Mouse (Mus musculus) lung, adult 2 months (tissue): ENCODE results near the gene Eif4h. TPM values are rescaled to one million over a fixed set of nuclear protein-coding genes. Genes with fewer than 3 reads are reported as not detected.
A peak's percentile ranks its signal among the peaks of the same experiment; 100 is the strongest.

Experiments
- DNase-seq: peaks from one replicate; pipeline ENCODE4 v3.0.0; 2022
- H3K4me1 ChIP-seq: fragments of 200-500 bp; 2 replicates; pipeline ENCODE4 v1.6.1; 2011; ENCODE audit warnings: low read length; ENCODE audit not compliant: control insufficient read depth, insufficient read depth
- H3K4me3 ChIP-seq: fragments of 200-500 bp; replicated peaks from 2 replicates; pipeline ENCODE3; 2011; ENCODE audit warnings: low read depth, mild to moderate bottlenecking, control low read depth, low read length; ENCODE audit errors: extremely low read depth
- CTCF ChIP-seq: fragments of 200-500 bp; IDR thresholded peaks from 2 replicates; pipeline ENCODE4 v1.5.1; 2011; ENCODE audit warnings: mild to moderate bottlenecking, low read length, control low read depth; ENCODE audit not compliant: insufficient read depth
- POLR2A ChIP-seq: fragments of 200-500 bp; IDR thresholded peaks from 2 replicates; pipeline ENCODE4 v1.6.1; 2011; ENCODE audit warnings: low read depth, mild to moderate bottlenecking, control low read depth, low read length, borderline replicate concordance; ENCODE audit errors: extremely low read depth
- WGBS: fragments of 180-500 bp; shearing (Covaris S2); methylation state at CpG from one replicate; pipeline ENCODE4 v1.1.7; 2018; 5-methylcytosine and 5-hydroxymethylcytosine counted together
- polyA plus RNA-seq: library from polyadenylated mRNA; depleted of rRNA; stranded (reverse); fragments of >200 nt; gene quantifications from 2 replicates; pipeline ENCODE4 v1.2.3, GENCODE M21; 2012; rRNA removed

Gene Eif4h
- 243 and 280 TPM in 2 replicates for polyA plus RNA-seq

DNA sequence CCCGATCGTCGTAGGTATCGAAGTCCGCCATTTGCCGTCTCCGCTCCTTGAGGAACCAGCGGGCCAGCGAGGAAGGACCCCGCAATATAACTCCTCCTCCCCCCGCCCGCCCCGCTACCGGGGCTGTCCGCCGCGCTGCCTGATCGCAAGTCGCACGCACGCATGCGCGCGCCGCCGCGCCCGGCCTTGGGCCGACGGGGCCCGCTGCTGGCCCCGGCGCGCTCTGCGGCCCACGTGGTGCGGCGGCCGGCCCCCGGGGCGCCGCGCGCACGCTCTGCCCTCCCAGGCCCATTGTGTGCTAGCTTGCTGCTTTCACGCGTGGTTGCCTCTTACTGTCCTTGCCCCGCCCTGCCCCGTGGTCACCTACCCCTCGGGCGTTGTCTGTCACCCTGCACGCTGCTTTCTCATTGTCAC lies at the start of gene Eif4h:
Gene Eif4h (minus strand): TSS at position 222 of the 414 bp plus-strand sequence.
- peak; percentile 95 for DNase-seq
- Histone ChIP-seq H3K4me3 (peak within 1 kb of the TSS; percentile 85), H3K4me1 (peaks cover 31% of the 10 kb centered on the region)
- TF ChIP-seq CTCF (no peak), POLR2A (peak; percentile 96)
- WGBS: under 1% methylated on average over 52 of the region's 52 CpGs

DNA sequence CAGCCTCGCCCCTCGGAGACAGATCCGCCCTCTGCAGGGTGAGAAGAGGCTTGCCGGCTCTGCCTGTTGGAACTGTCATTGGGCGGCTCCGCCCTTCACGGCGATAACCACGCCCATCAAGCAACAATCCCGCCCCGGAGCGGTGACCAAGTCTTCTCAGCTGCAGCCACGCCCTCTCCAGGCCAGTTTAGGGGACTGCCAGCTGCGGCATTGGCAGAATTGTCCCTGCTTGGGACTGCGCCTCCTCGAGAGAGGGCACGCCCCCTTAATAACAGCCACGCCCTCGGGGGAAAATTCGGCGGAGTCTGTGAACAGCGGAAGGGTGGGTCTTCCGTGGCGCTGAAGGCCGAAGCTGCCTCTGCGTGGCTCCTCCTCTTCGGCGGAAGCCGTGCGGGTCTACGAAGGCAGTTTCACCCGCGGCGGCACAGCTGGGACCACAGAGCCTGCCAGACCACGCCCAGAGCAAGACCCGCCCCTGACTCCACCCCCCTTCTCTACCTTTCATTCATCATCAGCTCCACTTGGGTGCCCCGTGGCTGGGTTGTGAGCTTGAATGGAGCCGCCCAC lies 49.5 kb upstream of the Eif4h start:
- H3K4me3 ChIP-seq: peak overlapping the region; percentile 22
- peak; percentile 100 for DNase-seq
- H3K4me1 ChIP-seq: no peaks in the 10 kb centered on the region; the same call in 1 of the 2 replicates
- TF ChIP-seq CTCF (no peak), POLR2A (no peak; the same call in 1 of the 2 replicates)
- under 1% methylated on average over 38 of the region's 38 CpGs for WGBS

- WGBS: 1% methylated on average over 52 of the region's 69 CpGs
- Histone ChIP-seq H3K4me1 (no peaks in the 10 kb centered on the region; the same call in 1 of the 2 replicates), H3K4me3 (peak within 1 kb of the TSS; percentile 65)
- TF ChIP-seq POLR2A: peak; percentile 44; the same call in 1 of the 2 replicates
- TF ChIP-seq CTCF: no peak
- DNase-seq: no peak
These were observed 48.9 kb upstream of the Eif4h start, which contains the start of gene Limk1 for GRCm38 (mm10) chr5:134688086-134688717. TSS of gene Limk1 (minus strand) at chr5:134688598.

DNA sequence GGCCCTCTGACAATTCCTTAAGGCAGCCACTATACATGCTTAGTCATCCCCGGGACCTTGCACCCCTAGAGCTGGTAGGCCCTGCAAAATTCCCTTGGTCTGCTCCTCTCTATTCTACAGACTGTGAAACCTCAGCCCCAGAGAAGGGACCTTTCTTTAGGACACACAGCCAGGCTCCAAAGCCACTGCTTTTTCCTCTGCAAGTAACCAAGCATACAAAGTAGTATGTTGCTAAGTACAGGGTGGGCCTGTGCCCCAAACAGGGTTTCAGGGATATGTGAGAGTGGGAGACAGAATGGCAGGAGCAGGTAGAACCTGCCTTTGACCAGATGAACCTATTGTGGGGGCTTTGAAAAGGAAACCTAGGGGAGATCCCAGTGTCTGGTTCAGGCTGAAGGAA lies 47.9 kb upstream of the Eif4h start:
- no peak for DNase-seq
- TF ChIP-seq POLR2A (no peak), CTCF (no peak)
- 95% methylated on average over 1 of the region's 1 CpGs for WGBS
- H3K4me1 ChIP-seq: no peaks in the 10 kb centered on the region; the same call in 1 of the 2 replicates
- no peak overlapping the region for H3K4me3 ChIP-seq

DNA sequence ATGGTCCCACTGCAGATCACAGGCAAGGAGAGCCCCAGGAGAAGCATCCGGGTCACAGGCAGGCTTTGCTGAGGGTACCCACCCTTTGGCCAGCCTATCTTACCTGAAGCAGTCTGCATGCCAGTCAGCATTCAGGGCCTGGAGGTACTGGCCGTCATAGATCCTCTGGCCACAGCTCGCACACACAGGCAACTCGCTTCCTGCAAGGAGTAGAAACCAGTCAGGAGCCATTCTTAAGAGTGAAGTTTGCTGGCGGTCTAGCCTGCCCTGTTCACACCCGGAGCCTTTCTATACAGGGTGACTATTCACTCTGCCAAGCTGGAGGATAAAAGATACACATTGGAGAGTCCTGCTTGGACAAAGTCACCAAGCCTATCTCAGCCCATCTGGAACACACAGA lies 47.3 kb upstream of the Eif4h start:
- H3K4me3 ChIP-seq: no peak overlapping the region
- no peaks in the 10 kb centered on the region; the same call in 1 of the 2 replicates for H3K4me1 ChIP-seq
- WGBS: 86% methylated on average over 6 of the region's 6 CpGs
- no peak for DNase-seq
- TF ChIP-seq CTCF (no peak), POLR2A (no peak)

DNA sequence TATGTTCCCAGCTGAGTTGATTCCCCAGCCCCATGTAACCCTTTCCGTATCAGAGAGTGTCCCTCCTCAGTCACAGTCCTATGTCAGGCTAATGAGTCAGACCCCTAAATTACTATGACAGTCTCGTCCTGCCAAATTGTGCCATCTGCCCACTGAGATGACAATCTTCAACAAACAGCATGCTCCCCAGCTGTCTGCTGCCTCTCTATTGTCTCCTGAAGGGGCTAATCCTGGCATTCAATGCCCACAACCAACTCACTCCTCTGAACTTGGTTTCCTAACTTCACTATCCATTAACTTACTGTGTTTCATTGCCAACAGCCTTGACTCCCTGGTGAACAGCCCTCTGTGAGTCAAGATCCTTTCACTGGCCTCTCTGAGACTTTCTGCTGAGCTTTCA lies 45.1 kb upstream of the Eif4h start:
- Histone ChIP-seq H3K4me1 (peaks cover 10% of the 10 kb centered on the region), H3K4me3 (no peak overlapping the region)
- TF ChIP-seq POLR2A (no peak), CTCF (no peak)
- DNase-seq: no peak
- 90% methylated on average over 2 of the region's 2 CpGs for WGBS

GRCm38 (mm10) chr5:134683813-134684212 lies 44.5 kb upstream of the Eif4h start:
- Histone ChIP-seq H3K4me3 (no peak overlapping the region), H3K4me1 (peaks cover 10% of the 10 kb centered on the region)
- 66% methylated on average over 2 of the region's 2 CpGs for WGBS
- no peak for TF ChIP-seq CTCF
- TF ChIP-seq POLR2A: no peak
- no peak for DNase-seq

DNA sequence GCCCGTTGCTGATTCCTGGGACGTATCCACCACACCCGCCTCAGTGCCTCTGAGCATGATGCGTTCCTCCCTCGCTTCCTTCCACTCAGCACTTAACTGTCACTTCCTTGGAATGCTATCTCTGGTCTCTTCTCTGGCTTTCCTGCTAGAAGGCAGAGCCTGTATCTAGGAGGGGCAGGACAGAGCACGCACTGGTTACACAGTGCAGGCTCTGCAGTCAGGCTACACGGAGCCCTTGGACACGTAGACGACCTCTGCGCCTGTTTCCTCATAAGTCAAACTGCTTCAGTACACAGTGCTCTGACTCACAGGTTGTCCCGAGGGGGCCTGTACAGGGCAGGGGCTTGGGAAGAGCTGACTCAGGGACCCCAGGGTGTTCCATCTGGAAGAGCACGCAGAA lies 40.9 kb upstream of the Eif4h start:
- DNase-seq: no peak
- no peak for TF ChIP-seq CTCF
- peak; percentile 47; the same call in 1 of the 2 replicates for TF ChIP-seq POLR2A
- no peak overlapping the region for H3K4me3 ChIP-seq
- peaks cover 21% of the 10 kb centered on the region for H3K4me1 ChIP-seq
- WGBS: 39% methylated on average over 12 of the region's 12 CpGs

- 66% methylated on average over 8 of the region's 8 CpGs for WGBS
- TF ChIP-seq POLR2A (0 out of 2 replicates have a peak, but pooled peaks have one; percentile 9), CTCF (no peak)
- Histone ChIP-seq H3K4me3 (no peak overlapping the region), H3K4me1 (peaks cover 24% of the 10 kb centered on the region)
- no peak for DNase-seq
These were observed 39.7 kb upstream of the Eif4h start for GRCm38 (mm10) chr5:134678827-134679546.

- TF ChIP-seq CTCF (no peak), POLR2A (peak; percentile 70)
- H3K4me1 ChIP-seq: peaks cover 24% of the 10 kb centered on the region
- peak overlapping the region; percentile 67 for H3K4me3 ChIP-seq
- DNase-seq: no peak
- WGBS: 75% methylated on average over 3 of the region's 3 CpGs
These were observed 38.7 kb upstream of the Eif4h start for GRCm38 (mm10) chr5:134678031-134678430.
